Mouse (Mus musculus) lung, postnatal 0 days (tissue): ENCODE results near the gene Bnip3. TPM values are rescaled to one million over a fixed set of nuclear protein-coding genes. Genes with fewer than 3 reads are reported as not detected.

Experiments
- ATAC-seq: fragments of 200-750 bp; cut with Nextera tagmentation; 2 replicates; pipeline ENCODE4 v1.8.0; 2017; ENCODE audit warnings: moderate library complexity
- DNase-seq: peaks from one replicate; pipeline ENCODE4 v3.0.0-alpha.2; 2016; ENCODE audit warnings: low spot score
- H3K27ac ChIP-seq: fragments of 300-500 bp; sonication (generic); 2 replicates; pipeline ENCODE4 v1.5.1; 2014; ENCODE audit warnings: antibody characterized with exemption, mild to moderate bottlenecking, low read length, mixed read lengths
- H3K27me3 ChIP-seq: fragments of 300-500 bp; sonication (generic); replicated peaks from 2 replicates; pipeline ENCODE4 v1.6.1; 2014; ENCODE audit warnings: low read length, mixed read lengths; ENCODE audit not compliant: insufficient read depth
- H3K36me3 ChIP-seq: fragments of 300-500 bp; sonication (generic); 2 replicates; pipeline ENCODE4 v1.6.1; 2014; ENCODE audit warnings: low read length, mixed read lengths; ENCODE audit not compliant: insufficient read depth
- H3K4me1 ChIP-seq: fragments of 300-500 bp; sonication (generic); 2 replicates; pipeline ENCODE4 v1.6.1; 2014; ENCODE audit warnings: antibody characterized with exemption, low read depth, low read length, mixed read lengths; ENCODE audit not compliant: insufficient read depth
- H3K4me2 ChIP-seq: fragments of 300-500 bp; sonication (generic); replicated peaks from 2 replicates; pipeline ENCODE4 v1.6.1; 2014; ENCODE audit warnings: low read depth, mild to moderate bottlenecking, low read length, moderate library complexity, mixed read lengths
- H3K4me3 ChIP-seq: fragments of 300-500 bp; sonication (generic); 2 replicates; pipeline ENCODE4 v1.5.1; 2014; ENCODE audit warnings: low read depth, low read length
- H3K9ac ChIP-seq: fragments of 300-500 bp; sonication (generic); replicated peaks from 2 replicates; pipeline ENCODE4 v1.6.1; 2014; ENCODE audit warnings: low read depth, mild to moderate bottlenecking
- H3K9me3 ChIP-seq: fragments of 300-500 bp; sonication (generic); 2 replicates; pipeline ENCODE4 v1.6.1; 2016; ENCODE audit warnings: low read length, mixed read lengths
- CTCF ChIP-seq: IDR thresholded peaks from 2 replicates; pipeline ENCODE4 v1.5.1; 2016; ENCODE audit warnings: antibody characterized with exemption, mild to moderate bottlenecking
- EP300 ChIP-seq: IDR thresholded peaks from 2 replicates; pipeline ENCODE4 v1.6.1; 2016; ENCODE audit warnings: antibody characterized with exemption, mild to moderate bottlenecking, control low read depth
- WGBS: fragments of 180-500 bp; shearing (Covaris S2); extraction: QIAGEN DNeasy Blood & Tissue Kit; methylation state at CpG from one replicate; pipeline ENCODE4 v1.1.7; 2014; 5-methylcytosine and 5-hydroxymethylcytosine counted together
- polyA plus RNA-seq: library from polyadenylated mRNA; unstranded; fragments of >200 nt; fragmentation: Nextera tagmentation; extraction: Ambion mirVana; gene quantifications from 2 replicates; pipeline ENCODE4 v1.2.1, GENCODE M21; 2015

Gene Bnip3
- polyA plus RNA-seq, 1 experiment from 2014 or later, result 141 TPM

- no peak overlapping the region for H3K9ac ChIP-seq
- no peak overlapping the region for H3K4me2 ChIP-seq
- H3K36me3 ChIP-seq, result peaks cover 5% of the 10 kb centered on the region; the same call in 1 of the 2 replicates
- DNase-seq (no peak), ATAC-seq (no peak)
- H3K4me3 ChIP-seq, result no peak overlapping the region
- no peaks in the 10 kb centered on the region for H3K27me3 ChIP-seq
- H3K9me3 ChIP-seq, result no peaks in the 10 kb centered on the region
- H3K4me1 ChIP-seq, result peaks cover 9% of the 10 kb centered on the region
- TF ChIP-seq EP300 (no peak), CTCF (no peak)
- no peak overlapping the region for H3K27ac ChIP-seq
Measured at GRCm38 (mm10) chr7:138850083-138850482, 59.2 kb downstream of the Bnip3 start.

GRCm38 (mm10) chr7:138848028-138848920 is 61.0 kb downstream of the Bnip3 start:
- no peak overlapping the region for H3K27ac ChIP-seq
- no peaks in the 10 kb centered on the region for H3K27me3 ChIP-seq

GRCm38 (mm10) chr7:138847316-138848027 is 61.8 kb downstream of the Bnip3 start:
- H3K4me1 ChIP-seq, result peaks cover 19% of the 10 kb centered on the region
- H3K4me2 ChIP-seq, result peak overlapping the region; percentile 91
- 0 out of 2 replicates have a peak overlapping the region, but pooled peaks have one; percentile 98 for H3K27ac ChIP-seq
- no peaks in the 10 kb centered on the region for H3K9me3 ChIP-seq
- H3K9ac ChIP-seq, result peak overlapping the region; percentile 97
- 24% methylated on average over 13 of the region's 13 CpGs for whole genome bisulfite sequencing
- peaks cover 5% of the 10 kb centered on the region; the same call in 1 of the 2 replicates for H3K36me3 ChIP-seq
- no peak for TF ChIP-seq EP300
- no peak for TF ChIP-seq CTCF
- DNase-seq (no peak), ATAC-seq (no peak)
- no peaks in the 10 kb centered on the region for H3K27me3 ChIP-seq
- H3K4me3 ChIP-seq, result peak overlapping the region; percentile 99

More at GRCm38 (mm10) chr7:138848028-138848920, 61.0 kb downstream of the Bnip3 start:
- Histone ChIP-seq H3K4me3 (no peak overlapping the region), H3K9me3 (no peaks in the 10 kb centered on the region), H3K9ac (no peak overlapping the region), H3K4me2 (peak overlapping the region; percentile 91; the same call in 1 of the 2 replicates), H3K4me1 (peaks cover 19% of the 10 kb centered on the region), H3K36me3 (peaks cover 5% of the 10 kb centered on the region; the same call in 1 of the 2 replicates)
- TF ChIP-seq EP300, result no peak
- TF ChIP-seq CTCF, result no peak
- WGBS, result 74% methylated on average over 7 of the region's 7 CpGs
- ATAC-seq (no peak), DNase-seq (no peak)

GRCm38 (mm10) chr7:138846502-138846991 is 62.8 kb downstream of the Bnip3 start:
- ATAC-seq, result peak; percentile 83
- Histone ChIP-seq H3K36me3 (no peaks in the 10 kb centered on the region), H3K4me2 (peak overlapping the region; percentile 91), H3K4me3 (peak overlapping the region; percentile 99), H3K9me3 (no peaks in the 10 kb centered on the region), H3K4me1 (peaks cover 19% of the 10 kb centered on the region), H3K27ac (peak overlapping the region; percentile 98), H3K9ac (peak overlapping the region; percentile 97), H3K27me3 (no peaks in the 10 kb centered on the region)
- TF ChIP-seq EP300, result no peak
- no peak for TF ChIP-seq CTCF
- peak; percentile 76 for DNase-seq
- 4% methylated on average over 44 of the region's 61 CpGs for WGBS

DNA sequence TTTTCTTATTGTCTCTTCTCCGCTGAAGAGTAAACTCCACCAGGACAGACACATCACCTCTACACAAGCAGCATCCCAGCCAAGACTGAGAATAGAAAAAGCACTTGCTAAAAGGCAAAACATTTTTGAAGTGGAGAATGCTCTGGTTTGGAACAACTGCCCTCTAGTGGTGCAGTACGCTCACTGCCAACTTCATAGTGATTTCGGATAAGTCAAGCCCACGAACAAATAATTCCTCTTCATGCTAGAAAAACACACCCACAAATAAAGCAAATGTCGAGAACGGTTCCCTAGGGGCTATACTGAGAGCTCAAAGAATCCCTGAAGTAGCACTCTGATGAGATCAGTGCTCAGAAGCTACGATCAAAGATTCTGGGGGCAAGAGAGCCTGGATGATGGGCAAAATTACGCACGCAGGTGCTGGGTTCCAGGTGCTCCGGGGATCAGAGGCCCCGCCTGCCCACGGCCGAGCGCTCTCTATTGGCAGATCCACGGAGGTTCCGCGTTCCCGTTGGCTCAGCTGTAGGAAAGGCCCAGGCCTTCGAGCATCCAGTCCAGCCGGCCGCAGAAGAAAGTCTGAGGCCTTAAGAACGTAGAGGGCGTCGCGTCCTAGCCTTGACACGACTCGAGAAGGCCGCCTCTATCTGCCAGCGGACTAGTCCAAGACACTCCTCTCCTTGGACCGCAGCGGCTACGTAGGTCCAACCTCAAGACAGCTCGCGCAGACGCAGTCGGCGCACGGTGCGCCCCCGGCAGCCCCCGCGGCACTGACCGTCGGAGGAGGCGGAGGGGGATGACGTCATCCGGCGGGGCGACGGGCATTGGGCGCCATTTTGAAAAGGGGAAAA is 63.6 kb downstream of the Bnip3 start, which contains the start of the genes Ppp2r2d and Mapk1ip1:
TSS of gene Ppp2r2d (plus strand) at position 536 of the 848 bp plus-strand sequence.
TSS of gene Mapk1ip1 (minus strand) at position 730 of the 848 bp plus-strand sequence.
- DNase-seq (peak; percentile 99), ATAC-seq (peak; percentile 98)
- peak within 1 kb of the TSS; percentile 97 for H3K9ac ChIP-seq
- H3K4me2 ChIP-seq, result peak within 1 kb of the TSS; percentile 91
- peak within 1 kb of the TSS; percentile 99 for H3K4me3 ChIP-seq
- peak within 1 kb of the TSS; percentile 98 for H3K27ac ChIP-seq
- H3K36me3 ChIP-seq, result no peaks in the 10 kb centered on the region
- peaks cover 19% of the 10 kb centered on the region for H3K4me1 ChIP-seq
- no peaks in the 10 kb centered on the region for H3K9me3 ChIP-seq
- TF ChIP-seq CTCF (peak; percentile 87), EP300 (no peak)
- WGBS, result 2% methylated on average over 51 of the region's 51 CpGs
- no peaks in the 10 kb centered on the region for H3K27me3 ChIP-seq
